Mouse (Mus musculus): ENCODE results near the gene Vwa7. TPM values are rescaled to one million over a fixed set of nuclear protein-coding genes. Genes with fewer than 3 reads are reported as not detected.
"Not testable (repeated sequence)": the region's sequence is repeated elsewhere in the genome, so short reads cannot be mapped to it uniquely, and the experiment has no call there.

Gene Vwa7
- total RNA-seq (2021): 1 to 10 TPM; 5.3 to 5.9 TPM
- long read RNA-seq, experiment 1, full-length matches to known transcripts: 3 of 7 reads
- long read RNA-seq, experiment 1, partial matches to known transcripts: 4 of 7 reads
- long read RNA-seq, experiment 1, other reads (novel, unspliced or antisense): 0 of 7 reads
- long read RNA-seq, experiment 2, partial matches to known transcripts: 6 of 12 reads
- long read RNA-seq, experiment 2, other reads (novel, unspliced or antisense): 6 of 12 reads

GRCm38 (mm10) chr17:35016376-35016775, at the start of gene Vwa7:
Gene Vwa7 (plus strand): TSS chr17:35016579.
- intact Hi-C loops (cut with DNase I): no loop called here
- DNase-seq: peak; percentile 41 to 54

- intact Hi-C loops (cut with DNase I); DNase-seq: not testable (repeated sequence)
These were observed 46.6 kb upstream of the Vwa7 start, which contains the start of gene Gm20481 for GRCm38 (mm10) chr17:34969822-34970221. Gene Gm20481 (plus strand): TSS chr17:34969912.

- intact Hi-C loops (cut with DNase I); DNase-seq: not testable (repeated sequence)
These were observed 45.5 kb upstream of the Vwa7 start for GRCm38 (mm10) chr17:34970850-34971249.

GRCm38 (mm10) chr17:34971694-34972068, 44.7 kb upstream of the Vwa7 start:
- intact Hi-C loops (cut with DNase I); DNase-seq: not testable (repeated sequence)

- peak; percentile 79 to 85 for DNase-seq
- intact Hi-C loops (cut with DNase I): not testable (repeated sequence)
These were observed 44.2 kb upstream of the Vwa7 start, which contains the start of the genes Hspa1a and Hspa1l for GRCm38 (mm10) chr17:34972069-34972749. Gene Hspa1a (minus strand): TSS chr17:34972156. Gene Hspa1l (plus strand): TSS chr17:34972703.

- no peak for DNase-seq
- intact Hi-C loops (cut with DNase I): no loop called here
These were observed 40.5 kb upstream of the Vwa7 start for GRCm38 (mm10) chr17:34975581-34976492.

GRCm38 (mm10) chr17:34977000-34977399, 39.4 kb upstream of the Vwa7 start:
- intact Hi-C loops (cut with DNase I): no loop called here
- DNase-seq: no peak

GRCm38 (mm10) chr17:34978239-34978638, 38.1 kb upstream of the Vwa7 start:
- DNase-seq: no peak
- intact Hi-C loops (cut with DNase I): loop anchor here (1.0 kb wide), 1 partner anchor 23 kb away; no protein-coding TSS in a partner anchor

- intact Hi-C loops (cut with DNase I): loop anchor here (5.0 kb wide), 2 partner anchors 67 to 127 kb away; partner anchors contain the start of genes Nelfe, Skiv2l and Slc44a4
- no peak for DNase-seq
These were observed 36.7 kb upstream of the Vwa7 start for GRCm38 (mm10) chr17:34979631-34980030.

- peak in 1 of 2 experiments; percentile 45 for DNase-seq
- intact Hi-C loops (cut with DNase I): loop anchor here (5.0 kb wide), 2 partner anchors 68 to 128 kb away; partner anchors contain the start of genes Nelfe, Skiv2l and Slc44a4
These were observed 35.7 kb upstream of the Vwa7 start for GRCm38 (mm10) chr17:34980655-34981054.

GRCm38 (mm10) chr17:34981690-34982180, 34.6 kb upstream of the Vwa7 start, which contains the start of gene Lsm2:
Gene Lsm2 (plus strand): TSS chr17:34981862.
- peak; percentile 91 to 92 for DNase-seq
- intact Hi-C loops (cut with DNase I): loop anchor here (5.0 kb wide), 2 partner anchors 69 to 129 kb away; partner anchors contain the start of genes Nelfe, Skiv2l and Slc44a4

GRCm38 (mm10) chr17:34982328-34982727, 34.1 kb upstream of the Vwa7 start:
- DNase-seq: no peak
- intact Hi-C loops (cut with DNase I): loop anchor here (5.0 kb wide), 2 partner anchors 70 to 130 kb away; partner anchors contain the start of genes Nelfe, Skiv2l and Slc44a4

GRCm38 (mm10) chr17:34984218-34984617, 32.2 kb upstream of the Vwa7 start:
- DNase-seq: no peak
- intact Hi-C loops (cut with DNase I): loop anchor here (5.0 kb wide), 2 partner anchors 72 to 132 kb away; partner anchors contain the start of genes Nelfe, Skiv2l and Slc44a4

GRCm38 (mm10) chr17:34994751-34995150, 21.6 kb upstream of the Vwa7 start:
- DNase-seq: no peak
- intact Hi-C loops (cut with DNase I): no loop called here

GRCm38 (mm10) chr17:34995192-34995591, 21.2 kb upstream of the Vwa7 start:
- DNase-seq; intact Hi-C loops (cut with DNase I): not testable (repeated sequence)

- DNase-seq; intact Hi-C loops (cut with DNase I): not testable (repeated sequence)
These were observed 20.5 kb upstream of the Vwa7 start for GRCm38 (mm10) chr17:34995927-34996326.

GRCm38 (mm10) chr17:34996411-34997141, 19.8 kb upstream of the Vwa7 start:
- intact Hi-C loops (cut with DNase I): no loop called here
- no peak for DNase-seq

- intact Hi-C loops (cut with DNase I): no loop called here
- no peak for DNase-seq
These were observed 19.3 kb upstream of the Vwa7 start for GRCm38 (mm10) chr17:34997142-34997483.
